Mouse (Mus musculus): ENCODE data around the gene Sacs.

DNA sequence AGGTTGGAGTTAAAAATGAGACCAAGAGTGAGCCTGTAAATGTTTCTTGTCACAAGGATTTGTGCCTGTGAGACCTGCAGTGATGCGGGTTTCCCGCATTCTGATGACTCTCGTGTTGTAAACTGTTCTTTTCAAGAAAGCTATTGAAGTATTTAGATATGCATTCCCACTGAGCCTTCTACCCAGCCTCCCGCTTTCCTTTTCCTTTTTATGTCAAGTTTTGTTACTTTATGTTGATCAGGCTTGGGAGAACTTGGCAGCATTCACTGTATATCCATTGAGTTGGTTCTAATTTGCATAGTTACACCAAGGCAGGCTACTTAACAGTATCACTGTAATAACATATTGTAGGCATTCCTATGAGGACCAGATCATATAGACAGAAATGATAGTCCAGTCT lies 56.2 kb downstream of the Sacs start:
- TF ChIP-seq CTCF (IDR thresholded peaks at IDR 0.05; ENCODE audit: control insufficient read depth, insufficient read depth, insufficient read length) (no peak), FOSL1 (IDR thresholded peaks at IDR 0.05; ENCODE audit: insufficient read depth, low read length, poor library complexity, severe bottlenecking) (no peak)

Data from C2C12 (cell line).